Mouse (Mus musculus) lung, postnatal 0 days (tissue): ENCODE results near the gene Slc22a21. TPM values are rescaled to one million over a fixed set of nuclear protein-coding genes. Genes with fewer than 3 reads are reported as not detected.
"Not testable (repeated sequence)": the region's sequence is repeated elsewhere in the genome, so short reads cannot be mapped to it uniquely, and the experiment has no call there.

Source experiments
- ATAC-seq: fragments of 200-750 bp; cut with Nextera tagmentation; 2 replicates; pipeline ENCODE4 v1.8.0; 2017; ENCODE audit warnings: moderate library complexity
- DNase-seq: peaks from one replicate; pipeline ENCODE4 v3.0.0-alpha.2; 2016; ENCODE audit warnings: low spot score
- H3K27ac ChIP-seq: fragments of 300-500 bp; sonication (generic); 2 replicates; pipeline ENCODE4 v1.5.1; 2014; ENCODE audit warnings: antibody characterized with exemption, mild to moderate bottlenecking, low read length, mixed read lengths
- H3K27me3 ChIP-seq: fragments of 300-500 bp; sonication (generic); replicated peaks from 2 replicates; pipeline ENCODE4 v1.6.1; 2014; ENCODE audit warnings: low read length, mixed read lengths; ENCODE audit not compliant: insufficient read depth
- H3K36me3 ChIP-seq: fragments of 300-500 bp; sonication (generic); 2 replicates; pipeline ENCODE4 v1.6.1; 2014; ENCODE audit warnings: low read length, mixed read lengths; ENCODE audit not compliant: insufficient read depth
- H3K4me1 ChIP-seq: fragments of 300-500 bp; sonication (generic); 2 replicates; pipeline ENCODE4 v1.6.1; 2014; ENCODE audit warnings: antibody characterized with exemption, low read depth, low read length, mixed read lengths; ENCODE audit not compliant: insufficient read depth
- H3K4me2 ChIP-seq: fragments of 300-500 bp; sonication (generic); replicated peaks from 2 replicates; pipeline ENCODE4 v1.6.1; 2014; ENCODE audit warnings: low read depth, mild to moderate bottlenecking, low read length, moderate library complexity, mixed read lengths
- H3K4me3 ChIP-seq: fragments of 300-500 bp; sonication (generic); 2 replicates; pipeline ENCODE4 v1.5.1; 2014; ENCODE audit warnings: low read depth, low read length
- H3K9ac ChIP-seq: fragments of 300-500 bp; sonication (generic); replicated peaks from 2 replicates; pipeline ENCODE4 v1.6.1; 2014; ENCODE audit warnings: low read depth, mild to moderate bottlenecking
- H3K9me3 ChIP-seq: fragments of 300-500 bp; sonication (generic); 2 replicates; pipeline ENCODE4 v1.6.1; 2016; ENCODE audit warnings: low read length, mixed read lengths
- CTCF ChIP-seq: IDR thresholded peaks from 2 replicates; pipeline ENCODE4 v1.5.1; 2016; ENCODE audit warnings: antibody characterized with exemption, mild to moderate bottlenecking
- EP300 ChIP-seq: IDR thresholded peaks from 2 replicates; pipeline ENCODE4 v1.6.1; 2016; ENCODE audit warnings: antibody characterized with exemption, mild to moderate bottlenecking, control low read depth
- WGBS: fragments of 180-500 bp; shearing (Covaris S2); extraction: QIAGEN DNeasy Blood & Tissue Kit; methylation state at CpG from one replicate; pipeline ENCODE4 v1.1.7; 2014; 5-methylcytosine and 5-hydroxymethylcytosine counted together
- polyA plus RNA-seq: library from polyadenylated mRNA; unstranded; fragments of >200 nt; fragmentation: Nextera tagmentation; extraction: Ambion mirVana; gene quantifications from 2 replicates; pipeline ENCODE4 v1.2.1, GENCODE M21; 2015

Gene Slc22a21
- polyA plus RNA-seq, 1 experiment from 2014 or later, result 2.6 TPM

DNA sequence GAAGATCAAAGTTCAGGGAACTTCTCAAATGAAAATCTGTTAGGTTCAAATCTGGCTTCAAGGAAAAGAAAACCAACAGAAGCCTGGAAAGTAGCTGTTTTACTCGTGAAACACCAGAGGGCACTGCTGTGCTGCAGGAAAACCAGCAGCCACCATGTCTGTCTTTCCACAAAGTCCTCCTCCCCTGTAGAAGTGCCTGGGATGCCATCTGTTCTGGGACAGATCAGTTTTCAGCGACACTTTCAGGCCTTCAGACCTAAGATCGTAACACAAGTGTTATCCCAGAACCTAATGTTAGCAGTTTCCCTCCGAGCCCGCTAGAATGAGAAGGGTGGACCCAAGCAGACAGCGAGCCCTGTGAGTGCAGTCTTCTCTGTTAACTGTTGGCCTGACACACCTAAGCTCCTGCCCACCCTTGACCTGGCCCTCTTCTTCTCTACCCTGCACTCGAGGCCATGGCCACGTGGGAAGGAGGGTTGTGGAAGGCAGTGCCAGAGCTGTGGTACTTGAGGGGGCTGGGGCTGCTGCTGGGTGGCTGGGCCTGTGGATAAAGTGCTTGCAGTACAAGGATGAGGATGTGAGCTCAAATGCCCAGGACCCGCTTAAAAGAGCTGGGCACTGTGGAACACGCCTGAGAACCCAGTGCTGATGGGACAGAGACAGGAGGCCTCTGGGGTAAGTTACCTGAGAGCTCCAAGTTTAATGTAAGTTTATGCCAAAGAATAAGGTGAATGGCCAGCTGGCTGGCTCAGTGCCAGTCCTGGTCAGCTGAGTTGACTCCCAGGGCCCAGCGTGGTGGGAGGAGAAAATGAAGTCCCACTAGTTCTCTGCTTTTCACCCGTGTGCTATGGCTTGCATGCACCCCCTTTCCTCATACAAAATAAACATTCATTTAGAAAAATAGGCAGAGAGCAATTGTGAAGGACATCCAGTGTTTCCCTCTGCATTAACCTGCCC, 22.9 kb upstream of the Slc22a21 start:
- DNase-seq (peak; percentile 89), ATAC-seq (peak; percentile 43)
- not testable (repeated sequence) for H3K27me3 ChIP-seq, H3K4me2 ChIP-seq, H3K36me3 ChIP-seq, H3K4me3 ChIP-seq, H3K9ac ChIP-seq, H3K27ac ChIP-seq, H3K4me1 ChIP-seq, H3K9me3 ChIP-seq
- 27% methylated on average over 12 of the region's 12 CpGs for WGBS
- peak; percentile 88 for TF ChIP-seq CTCF

GRCm38 (mm10) chr11:54002147-54002760, 22.1 kb upstream of the Slc22a21 start:
- ATAC-seq, result no peak
- Histone ChIP-seq H3K4me3 (no peak overlapping the region), H3K4me2 (no peak overlapping the region), H3K27me3 (no peaks in the 10 kb centered on the region), H3K36me3 (no peaks in the 10 kb centered on the region), H3K9ac (no peak overlapping the region), H3K9me3 (no peaks in the 10 kb centered on the region), H3K27ac (no peak overlapping the region), H3K4me1 (no peaks in the 10 kb centered on the region)
- TF ChIP-seq EP300 (no peak), CTCF (peak; percentile 74)
- peak; percentile 69 for DNase-seq
- WGBS, result 7% methylated on average over 5 of the region's 5 CpGs

DNA sequence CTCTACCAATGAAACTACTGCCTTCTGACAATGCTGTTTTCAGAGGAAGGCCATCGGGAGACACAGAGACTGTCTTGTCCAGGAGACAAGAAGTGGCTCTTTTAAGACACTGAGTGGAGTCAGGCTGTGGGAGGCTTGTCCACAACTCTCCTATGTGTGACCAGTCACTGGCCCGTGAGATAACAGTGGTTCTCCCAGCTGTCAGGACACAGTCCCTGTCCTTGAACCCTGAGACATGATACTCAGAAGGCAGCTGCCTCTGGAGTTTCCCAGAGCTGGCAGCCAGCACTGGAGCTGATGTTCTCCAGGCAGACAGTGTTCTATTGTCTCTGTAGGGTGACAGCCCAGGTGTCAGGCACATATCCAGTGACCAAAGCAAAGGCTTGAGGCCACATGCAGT, 17.5 kb upstream of the Slc22a21 start:
- 55% methylated on average over 2 of the region's 2 CpGs for WGBS
- no peaks in the 10 kb centered on the region for H3K27me3 ChIP-seq
- ATAC-seq (no peak), DNase-seq (no peak)
- TF ChIP-seq EP300, result no peak
- no peak for TF ChIP-seq CTCF
- H3K36me3 ChIP-seq, result no peaks in the 10 kb centered on the region
- no peaks in the 10 kb centered on the region for H3K9me3 ChIP-seq
- H3K9ac ChIP-seq, result no peak overlapping the region
- H3K4me2 ChIP-seq, result no peak overlapping the region
- H3K4me1 ChIP-seq, result no peaks in the 10 kb centered on the region
- no peak overlapping the region for H3K4me3 ChIP-seq
- no peak overlapping the region for H3K27ac ChIP-seq

- TF ChIP-seq EP300 (no peak), CTCF (no peak)
- Histone ChIP-seq H3K27me3 (no peaks in the 10 kb centered on the region), H3K9ac (no peak overlapping the region), H3K27ac (no peak overlapping the region), H3K36me3 (no peaks in the 10 kb centered on the region), H3K4me1 (no peaks in the 10 kb centered on the region), H3K4me2 (no peak overlapping the region), H3K4me3 (no peak overlapping the region), H3K9me3 (no peaks in the 10 kb centered on the region)
- ATAC-seq (no peak), DNase-seq (peak; percentile 24)
- WGBS, result 25% methylated on average over 4 of the region's 4 CpGs
Observed at GRCm38 (mm10) chr11:53992264-53992663, 12.1 kb upstream of the Slc22a21 start.

DNA sequence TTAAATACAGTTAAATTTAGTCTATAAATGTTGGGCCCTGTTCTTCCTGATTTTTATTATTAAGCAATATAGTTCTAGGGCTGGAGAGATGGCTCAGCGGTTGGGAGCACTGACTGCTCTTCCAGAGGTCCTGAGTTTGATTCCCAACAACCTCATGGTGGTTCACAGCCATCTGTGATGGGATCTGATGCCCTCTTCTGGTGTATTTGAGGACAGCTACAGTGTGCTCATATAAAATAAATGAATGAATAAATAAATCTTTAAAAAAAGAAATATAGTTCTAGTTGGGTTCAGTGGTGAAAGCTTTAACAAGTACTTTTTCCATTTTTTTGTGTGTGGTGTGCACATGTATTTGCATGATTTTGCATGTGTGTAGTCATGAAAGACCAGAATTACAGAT, 9.1 kb upstream of the Slc22a21 start:
- DNase-seq (no peak), ATAC-seq (no peak)
- H3K4me2 ChIP-seq, result no peak overlapping the region
- no peak overlapping the region for H3K9ac ChIP-seq
- H3K9me3 ChIP-seq, result no peaks in the 10 kb centered on the region
- 64% methylated on average over 1 of the region's 1 CpGs for WGBS
- no peaks in the 10 kb centered on the region for H3K36me3 ChIP-seq
- no peak for TF ChIP-seq EP300
- peak; percentile 42; the same call in 1 of the 2 replicates for TF ChIP-seq CTCF
- no peaks in the 10 kb centered on the region for H3K4me1 ChIP-seq
- H3K27ac ChIP-seq, result no peak overlapping the region
- no peak overlapping the region for H3K4me3 ChIP-seq
- H3K27me3 ChIP-seq, result no peaks in the 10 kb centered on the region

DNA sequence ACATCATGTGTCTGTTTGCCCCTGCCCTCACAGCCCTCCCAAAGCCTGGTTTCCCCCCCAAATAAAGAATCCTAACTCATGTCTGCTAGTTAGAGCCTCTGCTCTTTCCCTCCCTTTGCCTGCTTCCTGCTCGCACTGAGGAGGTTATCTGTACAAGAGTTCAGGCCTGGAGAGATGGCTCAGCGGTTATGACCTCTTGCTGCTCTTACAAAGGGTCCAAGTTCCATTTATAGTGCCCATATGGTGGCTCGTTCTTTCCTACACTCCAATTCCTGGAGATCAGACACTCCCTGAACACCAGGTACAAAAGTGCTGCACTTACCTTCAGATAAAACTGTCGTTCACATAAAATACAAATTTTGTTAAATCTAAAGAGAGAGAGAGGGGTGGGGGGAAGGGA, 7.9 kb upstream of the Slc22a21 start:
- TF ChIP-seq EP300, result no peak
- no peak for TF ChIP-seq CTCF
- WGBS, result 57% methylated on average over 4 of the region's 4 CpGs
- Histone ChIP-seq H3K4me1 (no peaks in the 10 kb centered on the region), H3K4me3 (no peak overlapping the region), H3K4me2 (no peak overlapping the region), H3K27ac (no peak overlapping the region), H3K36me3 (no peaks in the 10 kb centered on the region), H3K9ac (no peak overlapping the region), H3K27me3 (no peaks in the 10 kb centered on the region), H3K9me3 (no peaks in the 10 kb centered on the region)
- ATAC-seq, result no peak
- no peak for DNase-seq
